Mouse (Mus musculus) small intestine, adult 2 months (tissue): ENCODE measurements at regions not wholly inside any gene's neighbourhood (a gene's known extent, or its start where the extent isn't known, plus 50 kb on each side); places are given as distances from the start of the nearest gene placed in this dataset.
"Not testable (repeated sequence)": the region's sequence is repeated elsewhere in the genome, so short reads cannot be mapped to it uniquely, and the experiment has no call there.

Experiments used
- H3K27ac ChIP-seq: fragments of 200-500 bp; 2 replicates; pipeline ENCODE4 v1.5.1; 2012; ENCODE audit warnings: low read depth, low read length, control low read depth, inconsistent platforms; ENCODE audit not compliant: insufficient read depth
- H3K27me3 ChIP-seq: fragments of 200-500 bp; 2 replicates; pipeline ENCODE4 v1.6.1; 2012; ENCODE audit warnings: mild to moderate bottlenecking, moderate library complexity, low read length, inconsistent platforms; ENCODE audit not compliant: control insufficient read depth, insufficient read depth
- H3K36me3 ChIP-seq: fragments of 200-500 bp; 2 replicates; pipeline ENCODE4 v1.6.1; 2012; ENCODE audit warnings: mild to moderate bottlenecking, low read length, control low read depth, inconsistent platforms; ENCODE audit not compliant: control insufficient read depth, insufficient read depth
- H3K4me1 ChIP-seq: fragments of 200-500 bp; 2 replicates; pipeline ENCODE4 v1.6.1; 2012; ENCODE audit warnings: low read length, inconsistent platforms, mixed read lengths; ENCODE audit not compliant: control insufficient read depth, insufficient read depth, insufficient read length
- H3K4me3 ChIP-seq: fragments of 200-500 bp; 2 replicates; pipeline ENCODE4 v1.5.1; 2012; ENCODE audit warnings: low read depth, mild to moderate bottlenecking, control low read depth, inconsistent platforms, low read length, moderate library complexity
- CTCF ChIP-seq: fragments of 200-500 bp; IDR thresholded peaks from 2 replicates; pipeline ENCODE4 v1.5.1; 2012; ENCODE audit warnings: low read depth, mild to moderate bottlenecking, control low read depth, inconsistent platforms, low read length, moderate library complexity, mixed read lengths; ENCODE audit not compliant: insufficient replicate concordance, insufficient read length; ENCODE audit errors: extremely low read depth
- POLR2A ChIP-seq: fragments of 200-500 bp; IDR thresholded peaks from 2 replicates; pipeline ENCODE4 v1.6.1; 2012; ENCODE audit warnings: low read depth, mild to moderate bottlenecking, control low read depth, inconsistent platforms, low read length, moderate library complexity
- WGBS: fragments of 180-500 bp; shearing (Covaris S2); methylation state at CpG from one replicate; pipeline ENCODE4 v1.1.7; 2018; 5-methylcytosine and 5-hydroxymethylcytosine counted together

- no peak overlapping the region for H3K27ac ChIP-seq
- WGBS: 82% methylated on average over 3 of the region's 3 CpGs
Observed at GRCm38 (mm10) chr4:55645432-55645831, 113.2 kb upstream of the Klf4 start.

GRCm38 (mm10) chr4:55644895-55645294 lies 112.6 kb upstream of the Klf4 start:
- 22% methylated on average over 2 of the region's 2 CpGs for WGBS
- Histone ChIP-seq H3K36me3 (no peaks in the 10 kb centered on the region), H3K4me1 (peaks cover 6% of the 10 kb centered on the region; the same call in 1 of the 2 replicates), H3K4me3 (no peak overlapping the region), H3K27ac (no peak overlapping the region), H3K27me3 (no peaks in the 10 kb centered on the region)
- TF ChIP-seq POLR2A: no peak

More at GRCm38 (mm10) chr4:55645432-55645831, 113.2 kb upstream of the Klf4 start:
- no peaks in the 10 kb centered on the region; the same call in 1 of the 2 replicates for H3K27me3 ChIP-seq
- 0 out of 2 replicates have a peak, but pooled peaks have one; percentile 7 for TF ChIP-seq POLR2A
- TF ChIP-seq CTCF: no peak
- peaks cover 6% of the 10 kb centered on the region; the same call in 1 of the 2 replicates for H3K4me1 ChIP-seq
- no peak overlapping the region for H3K4me3 ChIP-seq
- H3K36me3 ChIP-seq: no peaks in the 10 kb centered on the region

DNA sequence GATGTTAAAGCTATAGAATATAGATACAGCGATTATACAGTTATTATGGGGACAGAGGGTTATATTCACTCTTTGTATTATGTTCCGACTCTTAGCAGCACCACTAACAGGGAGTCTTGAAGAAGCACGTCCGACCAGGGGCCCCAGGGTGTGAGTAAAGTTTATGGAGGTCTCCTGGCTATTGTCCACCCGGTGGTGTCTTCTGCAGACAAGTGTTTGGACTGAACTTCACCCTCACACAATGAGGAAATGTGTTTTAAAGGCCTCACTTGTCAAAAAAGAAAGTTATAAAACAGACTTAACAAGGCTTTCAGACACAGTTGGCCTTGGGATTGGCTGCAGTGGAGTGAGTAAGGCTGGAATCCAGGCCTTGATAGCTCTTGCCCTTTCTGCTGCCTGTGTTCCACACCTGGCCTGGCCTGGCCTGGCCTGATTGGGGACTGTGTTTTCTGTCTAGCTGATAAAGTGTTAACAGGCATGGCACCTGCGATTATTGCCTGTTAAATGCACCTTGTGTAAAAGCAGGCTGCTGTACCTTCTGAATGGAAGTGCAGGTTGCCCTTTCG lies 102.8 kb upstream of the Klf4 start:
- WGBS: 47% methylated on average over 7 of the region's 7 CpGs
- H3K27ac ChIP-seq: no peak overlapping the region
- TF ChIP-seq CTCF: no peak
- TF ChIP-seq POLR2A: no peak
- no peaks in the 10 kb centered on the region for H3K36me3 ChIP-seq
- no peaks in the 10 kb centered on the region for H3K27me3 ChIP-seq
- H3K4me3 ChIP-seq: no peak overlapping the region
- H3K4me1 ChIP-seq: peaks cover 2% of the 10 kb centered on the region; the same call in 1 of the 2 replicates

GRCm38 (mm10) chr4:55631157-55631556 lies 98.9 kb upstream of the Klf4 start:
- TF ChIP-seq CTCF: no peak
- TF ChIP-seq POLR2A: no peak
- no peaks in the 10 kb centered on the region for H3K4me1 ChIP-seq
- WGBS: 59% methylated on average over 1 of the region's 1 CpGs
- no peaks in the 10 kb centered on the region for H3K36me3 ChIP-seq
- no peaks in the 10 kb centered on the region for H3K27me3 ChIP-seq
- H3K4me3 ChIP-seq: no peak overlapping the region
- no peak overlapping the region for H3K27ac ChIP-seq

GRCm38 (mm10) chr4:55630215-55630614 lies 97.9 kb upstream of the Klf4 start:
- H3K36me3 ChIP-seq, H3K27me3 ChIP-seq, H3K4me1 ChIP-seq, H3K27ac ChIP-seq, H3K4me3 ChIP-seq: not testable (repeated sequence)
- 82% methylated on average over 4 of the region's 4 CpGs for WGBS

GRCm38 (mm10) chr4:55624779-55625178 lies 92.5 kb upstream of the Klf4 start:
- TF ChIP-seq POLR2A (no peak), CTCF (no peak)
- Histone ChIP-seq H3K27me3 (no peaks in the 10 kb centered on the region), H3K36me3 (no peaks in the 10 kb centered on the region), H3K4me3 (no peak overlapping the region), H3K27ac (no peak overlapping the region), H3K4me1 (peaks cover 4% of the 10 kb centered on the region; the same call in 1 of the 2 replicates)
- WGBS: 40% methylated on average over 9 of the region's 9 CpGs

DNA sequence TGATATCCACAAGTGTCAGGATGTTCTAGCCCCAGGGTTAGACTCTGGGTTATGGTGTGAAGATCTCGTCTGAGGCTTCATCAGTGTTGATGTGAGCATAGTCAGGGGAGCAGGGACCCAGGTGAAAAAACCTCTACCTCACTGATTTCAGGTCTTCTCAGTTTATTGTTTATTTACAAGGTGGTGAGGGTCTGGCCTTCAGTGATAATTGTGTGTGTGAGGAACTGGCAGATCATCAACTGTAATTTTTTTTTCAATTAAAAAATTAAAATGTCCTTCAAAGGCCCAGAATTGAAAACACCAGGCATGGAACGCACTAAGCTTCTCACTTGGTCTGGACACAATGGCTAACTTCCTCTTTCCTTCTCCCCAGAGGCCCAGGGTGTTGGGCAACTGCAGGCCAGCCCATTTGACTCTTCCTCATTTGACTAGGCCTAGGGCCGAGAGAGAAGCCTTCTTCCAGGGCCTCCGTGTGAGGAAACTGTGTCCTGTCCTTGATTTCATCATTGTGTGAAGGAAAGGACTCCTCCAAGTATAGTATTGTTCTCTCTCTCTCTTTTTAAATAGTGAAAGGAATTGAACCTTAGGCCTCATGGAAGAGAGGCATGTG lies 91.0 kb upstream of the Klf4 start:
- peaks cover 4% of the 10 kb centered on the region; the same call in 1 of the 2 replicates for H3K4me1 ChIP-seq
- H3K4me3 ChIP-seq: no peak overlapping the region
- H3K27ac ChIP-seq: no peak overlapping the region
- 78% methylated on average over 4 of the region's 4 CpGs for WGBS
- TF ChIP-seq CTCF: no peak
- TF ChIP-seq POLR2A: no peak
- no peaks in the 10 kb centered on the region for H3K27me3 ChIP-seq
- no peaks in the 10 kb centered on the region for H3K36me3 ChIP-seq

- TF ChIP-seq CTCF (no peak), POLR2A (no peak)
- peaks cover 4% of the 10 kb centered on the region; the same call in 1 of the 2 replicates for H3K4me1 ChIP-seq
- no peak overlapping the region for H3K27ac ChIP-seq
- no peaks in the 10 kb centered on the region for H3K36me3 ChIP-seq
- H3K27me3 ChIP-seq: no peaks in the 10 kb centered on the region
- WGBS: 90% methylated on average over 4 of the region's 4 CpGs
- H3K4me3 ChIP-seq: no peak overlapping the region
Observed at GRCm38 (mm10) chr4:55622651-55623050, 90.4 kb upstream of the Klf4 start.
